Mouse (Mus musculus) bone marrow macrophage, adult 2 months (primary cell): ENCODE data around the gene Shd.
"Not testable (repeated sequence)": the region's sequence is repeated elsewhere in the genome, so short reads cannot be mapped to it uniquely, and the experiment has no call there.

ENCODE experiments used
- CTCF ChIP-seq: IDR thresholded peaks from 2 replicates; pipeline ENCODE4 v1.5.1; 2012; ENCODE audit warnings: low read depth, mild to moderate bottlenecking, low read length, moderate library complexity
- POLR2A ChIP-seq: IDR thresholded peaks from 2 replicates; pipeline ENCODE4 v1.6.1; 2012; ENCODE audit warnings: mild to moderate bottlenecking, low read depth, low read length, borderline replicate concordance

DNA sequence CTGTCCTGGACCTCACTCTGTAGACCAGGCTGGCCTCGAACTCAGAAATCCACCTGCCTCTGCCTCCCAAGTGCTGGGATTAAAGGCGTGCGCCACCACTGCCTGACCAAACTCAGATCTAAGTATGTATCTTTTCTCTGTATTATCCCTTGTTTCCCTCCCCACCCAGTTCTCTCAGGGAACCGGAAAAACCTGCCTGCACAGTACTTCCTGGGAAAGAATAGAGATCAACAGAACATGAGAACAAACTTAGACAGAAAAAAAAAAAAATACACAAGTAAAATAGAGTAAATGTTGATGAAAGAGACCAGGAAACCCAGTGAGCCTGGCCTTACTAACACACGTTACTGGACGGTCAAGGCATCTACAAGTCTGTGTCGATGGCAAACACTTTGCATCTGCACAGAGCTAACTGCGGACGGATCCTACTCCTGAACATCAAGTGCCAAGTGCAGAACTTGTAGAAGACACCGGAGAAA, 25.8 kb upstream of the Shd start:
- TF ChIP-seq CTCF, POLR2A: not testable (repeated sequence)
